Mouse (Mus musculus) hematopoietic stem cell, adult 5-6 weeks (primary cell): Measurements from ENCODE around the gene Gm49359. TPM values are rescaled to one million over a fixed set of nuclear protein-coding genes. Genes with fewer than 3 reads are reported as not detected.
"Not testable (repeated sequence)": the region's sequence is repeated elsewhere in the genome, so short reads cannot be mapped to it uniquely, and the experiment has no call there.

Experiments
- ATAC-seq, 2 experiments: fragments of 125-278 bp in 1 of 2; replicated peaks in 1 of 2; 2 replicates each; pipeline ENCODE4 v1.8.0; 2016 to 2017; ENCODE audit warnings: inconsistent platforms in 2 of 2, mild to moderate bottlenecking in 2 of 2, moderate number of reproducible peaks in 2 of 2, low read depth in 1 of 2, moderate TSS enrichment in 1 of 2; ENCODE audit not compliant: low FRiP score in 2 of 2, poor library complexity in 2 of 2, severe bottlenecking in 2 of 2, insufficient read depth in 1 of 2, low TSS enrichment in 1 of 2
- total RNA-seq: library from RNA; stranded (forward); fragments of 172-1452, 232-1000 nt; gene quantifications from 2 replicates; pipeline ENCODE4 v1.2.3, GENCODE M21; 2017

The Gm49359 gene
- 7.2 and 13.1 TPM in 2 replicates for total RNA-seq

GRCm38 (mm10) chr13:62466424-62467334 is at the start of gene Gm49359:
TSS of gene Gm49359 (minus strand) at chr13:62466832.
- peak; percentile 100 for ATAC-seq

- not testable (repeated sequence) for ATAC-seq
These were observed 44.2 kb upstream of the Gm49359 start for GRCm38 (mm10) chr13:62510641-62511420.

- not testable (repeated sequence) for ATAC-seq
These were observed 6.0 kb upstream of the Gm49359 start for GRCm38 (mm10) chr13:62472661-62473060.

GRCm38 (mm10) chr13:62469947-62470346 is 3.3 kb upstream of the Gm49359 start:
- peak in 1 of 2 experiments; percentile 36; a peak in 1 of 4 replicates for ATAC-seq

Other genes with a start within 250 kb of the Gm49359 start
- 9.5 and 10.4 TPM in 2 replicates for gene Gm3604, start 83.7 kb downstream of the Gm49359 start, total RNA-seq
- gene Zfp935, start 91.7 kb upstream of the Gm49359 start, total RNA-seq = not detected in 2 replicates
- gene Zfp934, start 104.4 kb upstream of the Gm49359 start, total RNA-seq = 12.9 and 20.8 TPM in 2 replicates
- gene 6720489N17Rik, start 157.3 kb upstream of the Gm49359 start, total RNA-seq = 23.2 and 42.7 TPM in 2 replicates